Mouse (Mus musculus) inflammation-experienced regulatory T-cells, adult 6 months (primary cell): ENCODE measurements at regions not wholly inside any gene's neighbourhood (a gene's known extent, or its start where the extent isn't known, plus 50 kb on each side); places are given as distances from the start of the nearest gene placed in this dataset.

ENCODE experiments used
- ATAC-seq: one replicate; pipeline ENCODE4 v1.8.0; 2017

- no peak for ATAC-seq
Measured at GRCm38 (mm10) chr17:52191064-52191682, 358.1 kb upstream of the Satb1 start.

- peak; percentile 96 for ATAC-seq
Measured at GRCm38 (mm10) chr17:52182706-52183105, 349.6 kb upstream of the Satb1 start.

- no peak for ATAC-seq
Measured at GRCm38 (mm10) chr17:52177996-52178395, 344.9 kb upstream of the Satb1 start.

GRCm38 (mm10) chr17:52168076-52168838 lies 335.2 kb upstream of the Satb1 start:
- ATAC-seq, result peak; percentile 47

- ATAC-seq, result no peak
Measured at GRCm38 (mm10) chr17:52167658-52168057, 334.6 kb upstream of the Satb1 start.

GRCm38 (mm10) chr17:52165891-52166485 lies 332.9 kb upstream of the Satb1 start:
- peak; percentile 7 for ATAC-seq

- peak; percentile 91 for ATAC-seq
Measured at GRCm38 (mm10) chr17:52162559-52163397, 329.7 kb upstream of the Satb1 start.

GRCm38 (mm10) chr17:52150496-52150895 lies 317.4 kb upstream of the Satb1 start:
- no peak for ATAC-seq

GRCm38 (mm10) chr17:52149834-52150233 lies 316.7 kb upstream of the Satb1 start:
- no peak for ATAC-seq

- peak; percentile 90 for ATAC-seq
Measured at GRCm38 (mm10) chr17:52149068-52149467, 316.0 kb upstream of the Satb1 start.

GRCm38 (mm10) chr17:52103891-52104290 lies 270.8 kb upstream of the Satb1 start:
- peak; percentile 64 for ATAC-seq

GRCm38 (mm10) chr17:52085834-52086233 lies 252.7 kb upstream of the Satb1 start:
- ATAC-seq, result no peak

- no peak for ATAC-seq
Measured at GRCm38 (mm10) chr17:52084455-52084854, 251.4 kb upstream of the Satb1 start.

- ATAC-seq, result peak; percentile 56
Measured at GRCm38 (mm10) chr17:52079316-52079715, 246.2 kb upstream of the Satb1 start.

GRCm38 (mm10) chr17:52078496-52078895 lies 245.4 kb upstream of the Satb1 start:
- ATAC-seq, result no peak

GRCm38 (mm10) chr17:52077951-52078350 lies 244.9 kb upstream of the Satb1 start:
- no peak for ATAC-seq

- peak; percentile 55 for ATAC-seq
Measured at GRCm38 (mm10) chr17:52076746-52077145, 243.7 kb upstream of the Satb1 start.

GRCm38 (mm10) chr17:52067721-52068120 lies 234.6 kb upstream of the Satb1 start:
- no peak for ATAC-seq

- peak; percentile 76 for ATAC-seq
Measured at GRCm38 (mm10) chr17:52064618-52065017, 231.5 kb upstream of the Satb1 start.

- no peak for ATAC-seq
Measured at GRCm38 (mm10) chr17:52063121-52063520, 230.0 kb upstream of the Satb1 start.

- ATAC-seq, result peak; percentile 39
Measured at GRCm38 (mm10) chr17:52062096-52062665, 229.1 kb upstream of the Satb1 start.

GRCm38 (mm10) chr17:52036479-52036878 lies 203.4 kb upstream of the Satb1 start:
- peak; percentile 35 for ATAC-seq

GRCm38 (mm10) chr17:52031079-52031478 lies 198.0 kb upstream of the Satb1 start:
- peak; percentile 49 for ATAC-seq
